Mouse (Mus musculus) ES-Bruce4 (cell line): Measurements from ENCODE around the gene Foxd1.

Experiments
- CTCF ChIP-seq: IDR thresholded peaks from one replicate; pipeline ENCODE4 v1.8.1; 2011; ENCODE audit warnings: low read depth, low read length
- EP300 ChIP-seq: IDR thresholded peaks from 2 replicates; pipeline ENCODE4 v1.6.1; 2011; ENCODE audit warnings: low read depth, low read length; ENCODE audit not compliant: insufficient read depth
- POLR2A ChIP-seq: IDR thresholded peaks from one replicate; pipeline ENCODE4 v1.8.1; 2011; ENCODE audit warnings: low read length; ENCODE audit not compliant: insufficient read depth

DNA sequence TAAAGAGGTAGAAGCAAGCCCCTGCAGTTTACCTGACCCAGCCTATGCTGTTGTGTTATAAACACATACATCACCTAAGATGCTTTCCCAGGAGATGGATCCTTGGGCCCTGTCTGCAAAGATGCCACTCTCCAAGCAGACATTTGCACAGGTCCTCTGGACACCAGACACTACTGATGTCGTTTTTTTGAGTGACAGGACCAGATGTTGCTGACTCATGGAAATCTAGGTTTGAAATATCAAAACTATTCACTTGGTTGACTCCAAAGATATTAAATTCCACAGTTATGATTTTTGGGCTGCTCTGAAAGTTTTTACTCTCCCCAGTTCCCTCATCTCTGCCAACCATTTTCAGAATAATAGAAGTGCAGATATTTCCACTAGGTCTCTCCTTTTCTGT is 35.0 kb downstream of the Foxd1 start:
- TF ChIP-seq POLR2A (no peak), CTCF (no peak), EP300 (no peak)
